Mouse (Mus musculus) cortical plate, adult 2 months (tissue): Measurements from ENCODE around the gene Ppp2r5a. TPM values are rescaled to one million over a fixed set of nuclear protein-coding genes. Genes with fewer than 3 reads are reported as not detected.

Experiments used
- H3K27ac ChIP-seq: fragments of 200-500 bp; 2 replicates; pipeline ENCODE4 v1.5.1; 2012; ENCODE audit warnings: low read length, control low read depth, inconsistent platforms; ENCODE audit not compliant: insufficient read depth
- H3K4me1 ChIP-seq: fragments of 200-500 bp; 2 replicates; pipeline ENCODE4 v1.6.1; 2011; ENCODE audit warnings: low read length; ENCODE audit not compliant: control insufficient read depth, insufficient read depth
- H3K4me3 ChIP-seq: fragments of 200-500 bp; 2 replicates; pipeline ENCODE4 v1.5.1; 2011; ENCODE audit warnings: mild to moderate bottlenecking, low read length, control low read depth; ENCODE audit not compliant: insufficient read depth
- CTCF ChIP-seq: fragments of 200-500 bp; IDR thresholded peaks from 2 replicates; pipeline ENCODE4 v1.5.1; 2011; ENCODE audit warnings: mild to moderate bottlenecking, control low read depth, low read length; ENCODE audit not compliant: insufficient read depth; ENCODE audit errors: extremely low read depth
- POLR2A ChIP-seq: fragments of 200-500 bp; IDR thresholded peaks from 2 replicates; pipeline ENCODE4 v1.6.1; 2011; ENCODE audit warnings: mild to moderate bottlenecking, low read length, control low read depth; ENCODE audit not compliant: insufficient read depth; ENCODE audit errors: extremely low read depth
- polyA plus RNA-seq: library from polyadenylated mRNA; depleted of rRNA; stranded (reverse); fragments of >200 nt; gene quantifications from 2 replicates; pipeline ENCODE4 v1.2.3, GENCODE M21; 2012

The Ppp2r5a gene
- polyA plus RNA-seq, 1 experiment: 79.8 TPM

DNA sequence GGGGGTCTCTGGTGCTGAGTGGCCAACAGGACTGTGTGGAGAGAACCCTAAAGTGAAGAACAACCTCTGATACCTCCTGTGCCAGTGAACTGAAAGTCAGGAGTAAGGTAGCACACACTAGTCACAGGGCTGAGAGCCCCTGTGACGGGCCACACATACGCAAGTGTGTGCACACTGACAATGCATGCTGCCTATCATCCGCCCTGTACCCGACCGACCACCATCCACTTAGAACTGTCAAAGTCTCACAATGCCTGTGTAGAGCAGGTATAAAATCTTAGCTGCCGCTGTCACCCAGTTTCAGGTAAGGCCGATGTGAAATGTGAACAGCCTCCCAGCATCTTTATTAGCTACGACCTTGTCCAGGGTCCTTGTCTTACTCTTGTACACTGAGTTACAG is 3.4 kb upstream of the Ppp2r5a start:
- Histone ChIP-seq H3K27ac (no peak overlapping the region), H3K4me3 (no peak overlapping the region), H3K4me1 (peaks cover 4% of the 10 kb centered on the region; the same call in 1 of the 2 replicates)
- TF ChIP-seq POLR2A (no peak), CTCF (no peak)

DNA sequence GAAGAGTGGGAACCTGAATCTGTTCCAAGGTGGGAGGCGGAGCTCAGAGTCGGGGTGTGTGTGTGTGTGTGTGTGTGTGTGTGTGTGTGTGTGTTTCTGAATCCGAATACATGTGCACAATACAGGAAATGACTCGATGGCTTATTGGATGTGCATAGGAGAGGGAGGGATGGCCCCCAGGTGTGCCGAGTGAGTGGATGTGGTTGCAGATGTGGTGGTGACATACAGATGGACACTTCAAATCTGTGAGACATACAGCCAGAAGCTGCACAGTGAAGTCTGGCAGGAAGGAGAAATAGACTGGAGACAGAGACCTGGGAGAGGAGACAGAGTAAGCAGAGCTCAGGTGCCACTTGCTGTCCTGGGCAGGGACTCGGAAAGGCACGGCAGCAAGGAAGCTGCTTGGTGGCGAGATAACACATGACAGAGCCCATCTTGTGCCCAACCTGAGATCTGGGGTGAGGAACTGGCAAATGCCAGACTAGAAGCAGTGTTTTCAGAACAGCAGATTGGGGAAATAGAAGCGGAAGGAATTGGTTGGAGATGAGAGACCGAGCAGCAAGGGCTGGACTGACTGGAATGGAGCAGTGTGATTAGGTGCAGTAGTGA is 1.8 kb upstream of the Ppp2r5a start:
- Histone ChIP-seq H3K4me1 (peaks cover 4% of the 10 kb centered on the region; the same call in 1 of the 2 replicates), H3K4me3 (no peak overlapping the region), H3K27ac (no peak overlapping the region)
- TF ChIP-seq CTCF (no peak), POLR2A (no peak)

- Histone ChIP-seq H3K4me3 (no peak overlapping the region), H3K4me1 (peaks cover 4% of the 10 kb centered on the region; the same call in 1 of the 2 replicates)
- TF ChIP-seq CTCF (no peak), POLR2A (no peak)
These were observed 1.2 kb upstream of the Ppp2r5a start for GRCm38 (mm10) chr1:191404301-191404700.

DNA sequence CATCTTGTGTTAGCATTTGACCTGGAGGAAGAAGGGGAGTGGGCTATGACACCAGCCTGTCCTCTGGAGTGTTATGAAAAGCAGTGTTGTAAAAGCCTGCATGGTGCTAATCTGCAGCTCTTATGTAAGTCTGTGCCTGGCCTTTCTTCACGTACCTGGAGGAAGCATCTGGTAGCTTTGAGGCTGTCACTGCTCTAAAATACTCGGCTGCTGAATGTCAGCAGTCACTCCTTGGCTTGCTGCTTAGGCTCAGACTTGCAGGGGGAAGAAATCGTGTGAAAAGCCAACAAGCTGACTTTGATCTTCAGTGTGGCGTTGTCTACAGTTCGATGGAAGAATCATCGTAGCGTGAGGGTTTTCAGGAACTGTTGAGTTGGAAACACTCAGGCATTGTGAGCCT is 566 bp downstream of the Ppp2r5a start:
- no peak for TF ChIP-seq POLR2A
- no peak for TF ChIP-seq CTCF
- no peak overlapping the region for H3K27ac ChIP-seq
- peaks cover 5% of the 10 kb centered on the region; the same call in 1 of the 2 replicates for H3K4me1 ChIP-seq
- H3K4me3 ChIP-seq: no peak overlapping the region

More at GRCm38 (mm10) chr1:191404301-191404700, 1.2 kb upstream of the Ppp2r5a start:
- no peak overlapping the region for H3K27ac ChIP-seq

DNA sequence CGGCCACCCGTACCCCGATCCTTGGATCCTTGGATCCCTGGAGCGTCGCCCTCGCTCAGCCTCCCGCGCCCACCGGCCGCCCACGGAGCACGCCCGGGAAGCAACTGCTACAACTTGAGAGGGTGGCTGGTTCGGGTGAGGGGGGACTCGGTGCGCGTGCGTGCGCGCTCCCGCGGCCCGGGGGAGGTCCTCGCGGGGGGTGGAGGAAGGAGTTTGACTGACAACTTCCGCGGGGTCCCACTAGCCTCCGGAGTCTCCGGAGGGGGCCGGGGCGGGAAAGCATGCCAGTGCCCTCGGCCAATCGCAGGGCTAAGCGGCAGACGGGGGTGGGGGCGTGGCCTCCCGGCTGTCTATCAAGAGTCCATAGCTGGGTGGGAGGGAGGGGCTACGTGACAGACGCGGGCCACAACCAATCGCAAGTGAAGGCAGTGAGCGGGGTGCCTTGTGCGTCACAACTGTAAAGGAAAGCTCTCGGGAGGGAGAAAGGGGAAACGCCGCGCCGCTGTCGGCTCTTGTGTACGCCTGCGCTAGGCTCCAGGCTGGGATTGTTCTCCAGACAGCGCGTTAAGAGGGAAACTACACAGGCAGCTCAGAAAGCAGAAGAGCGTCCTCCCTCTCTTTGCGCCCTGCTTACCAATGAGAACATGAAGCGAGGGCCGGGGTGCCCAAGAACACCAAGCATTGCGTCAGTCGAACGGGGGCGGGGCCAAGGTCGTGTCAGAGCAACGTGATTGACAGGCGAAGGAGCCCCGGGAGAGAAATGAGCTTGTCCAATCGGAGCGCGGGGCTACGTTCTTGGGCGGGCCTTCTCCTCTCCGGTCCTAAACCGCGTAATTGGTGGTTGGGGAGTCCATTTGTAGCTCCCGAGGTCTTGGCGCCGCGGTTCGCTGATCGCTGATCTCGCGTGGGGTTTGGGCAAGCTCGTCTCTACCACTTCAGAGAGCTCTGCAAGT is 5.9 kb downstream of the Ppp2r5a start:
- H3K4me1 ChIP-seq: peaks cover 2% of the 10 kb centered on the region; the same call in 1 of the 2 replicates
- TF ChIP-seq CTCF (no peak), POLR2A (peak; percentile 97)
- H3K27ac ChIP-seq: peak overlapping the region; percentile 98
- H3K4me3 ChIP-seq: peak overlapping the region; percentile 63

DNA sequence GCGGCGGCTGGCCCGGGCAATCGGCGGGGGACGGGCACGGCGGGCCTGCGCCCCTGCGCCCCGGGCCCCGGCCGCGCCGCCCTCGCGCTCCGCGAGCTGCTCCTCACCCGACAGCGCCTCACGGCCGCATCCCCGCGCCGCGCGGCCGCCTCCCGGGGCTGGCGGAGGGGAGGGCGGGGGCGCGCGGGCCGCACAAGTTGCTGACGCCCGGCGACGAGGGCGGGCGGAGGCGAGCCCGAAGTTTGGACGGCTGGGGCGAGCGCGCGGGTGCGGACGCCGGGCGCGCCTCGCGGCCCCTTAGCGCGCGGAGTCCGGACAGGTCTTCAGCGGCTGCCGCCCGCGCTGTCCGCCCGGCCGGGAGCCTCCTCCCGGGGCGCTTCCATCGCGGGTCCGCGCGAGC is 6.6 kb downstream of the Ppp2r5a start:
- TF ChIP-seq CTCF (no peak), POLR2A (no peak)
- H3K4me1 ChIP-seq: peaks cover 3% of the 10 kb centered on the region; the same call in 1 of the 2 replicates
- peak overlapping the region; percentile 92 for H3K27ac ChIP-seq
- H3K4me3 ChIP-seq: peak overlapping the region; percentile 63

DNA sequence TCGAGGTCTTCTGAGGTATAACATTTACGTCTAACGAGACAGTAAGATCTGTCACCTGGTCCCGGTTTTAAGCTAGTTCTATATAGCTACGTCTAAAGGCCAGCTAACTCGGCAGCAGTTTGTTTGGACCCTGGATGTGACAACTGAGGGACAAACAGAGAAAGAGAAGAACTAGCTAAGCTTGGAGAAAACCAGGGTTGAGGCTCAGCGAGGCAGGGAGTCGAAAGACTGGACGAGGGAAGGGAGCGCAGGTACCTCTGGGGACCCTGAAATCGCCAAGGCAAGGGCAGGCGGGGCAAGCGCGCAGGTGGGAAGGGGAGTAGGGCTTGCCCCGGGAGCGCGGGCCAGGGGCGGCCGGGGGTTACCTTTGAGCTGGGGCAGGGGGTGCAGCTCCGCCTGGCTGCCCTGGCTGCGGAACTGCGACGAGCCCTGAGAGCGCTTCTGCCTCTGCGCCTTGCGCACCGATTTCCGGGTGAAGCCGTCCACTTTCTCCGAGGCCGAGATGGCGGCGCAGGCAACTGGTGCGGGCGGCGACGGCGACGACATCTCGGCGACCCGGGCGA is 7.1 kb downstream of the Ppp2r5a start:
- peak overlapping the region; percentile 63 for H3K4me3 ChIP-seq
- TF ChIP-seq CTCF: no peak

GRCm38 (mm10) chr1:191395200-191395599 is 7.9 kb downstream of the Ppp2r5a start:
- no peak overlapping the region for H3K27ac ChIP-seq
- TF ChIP-seq CTCF (no peak), POLR2A (no peak)
- H3K4me1 ChIP-seq: peaks cover 5% of the 10 kb centered on the region; the same call in 1 of the 2 replicates
- H3K4me3 ChIP-seq: peak overlapping the region; percentile 63; the same call in 1 of the 2 replicates

More for the DNA sequence above, 7.1 kb downstream of the Ppp2r5a start:
- Histone ChIP-seq H3K4me1 (peaks cover 5% of the 10 kb centered on the region; the same call in 1 of the 2 replicates), H3K27ac (peak overlapping the region; percentile 92)

DNA sequence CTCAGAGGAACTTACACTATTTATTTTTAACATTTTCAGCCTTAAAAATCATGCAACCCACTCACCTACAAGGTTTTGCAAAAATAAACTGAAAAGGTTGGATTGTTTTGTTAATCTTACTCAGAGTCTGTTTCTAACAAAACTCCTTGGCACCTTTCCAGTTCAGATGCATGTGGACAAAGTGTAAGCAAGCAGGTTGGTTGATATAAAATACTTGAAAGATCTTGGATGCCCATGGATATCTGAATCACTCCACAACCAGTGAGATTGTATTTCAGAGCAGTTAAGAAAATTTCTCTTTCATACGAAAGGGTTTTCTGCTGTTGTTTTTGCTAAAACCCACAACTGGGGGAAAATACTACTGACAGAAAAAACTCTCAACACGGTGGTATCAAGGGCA is 8.9 kb downstream of the Ppp2r5a start:
- TF ChIP-seq POLR2A (no peak), CTCF (no peak)
- H3K4me3 ChIP-seq: no peak overlapping the region; the same call in 1 of the 2 replicates
- H3K27ac ChIP-seq: no peak overlapping the region
- H3K4me1 ChIP-seq: peaks cover 5% of the 10 kb centered on the region; the same call in 1 of the 2 replicates
